Mouse (Mus musculus) cerebellum, adult 2 months (tissue): ENCODE measurements around the gene Dgkh. TPM values are rescaled to one million over a fixed set of nuclear protein-coding genes. Genes with fewer than 3 reads are reported as not detected.

ENCODE experiments used
- DNase-seq, 2 experiments: peaks; one replicate each; pipeline ENCODE4 v3.0.0; 2021
- H3K27ac ChIP-seq: fragments of 200-500 bp; 2 replicates; pipeline ENCODE4 v1.5.1; 2012; ENCODE audit warnings: low read length, control low read depth, inconsistent platforms; ENCODE audit not compliant: insufficient read depth
- H3K27me3 ChIP-seq: fragments of 200-500 bp; 2 replicates; pipeline ENCODE4 v1.6.1; 2012; ENCODE audit warnings: inconsistent platforms, mild to moderate bottlenecking, low read length, moderate library complexity; ENCODE audit not compliant: control insufficient read depth, insufficient read depth
- H3K4me1 ChIP-seq: fragments of 200-500 bp; 2 replicates; pipeline ENCODE4 v1.6.1; 2011; ENCODE audit warnings: low read length; ENCODE audit not compliant: control insufficient read depth, insufficient read depth
- H3K4me3 ChIP-seq: fragments of 200-500 bp; replicated peaks from 2 replicates; pipeline ENCODE3; 2011; ENCODE audit warnings: mild to moderate bottlenecking, low read depth, low read length, control low read depth; ENCODE audit not compliant: insufficient read depth
- CTCF ChIP-seq: fragments of 200-500 bp; IDR thresholded peaks from 2 replicates; pipeline ENCODE4 v1.5.1; 2011; ENCODE audit warnings: low read depth, mild to moderate bottlenecking, control low read depth, low read length, moderate library complexity, borderline replicate concordance; ENCODE audit not compliant: insufficient read depth
- POLR2A ChIP-seq: fragments of 200-500 bp; IDR thresholded peaks from 2 replicates; pipeline ENCODE4 v1.6.1; 2011; ENCODE audit warnings: low read length, control low read depth, borderline replicate concordance; ENCODE audit not compliant: insufficient read depth
- WGBS: fragments of 180-500 bp; shearing (Covaris S2); methylation state at CpG from one replicate; pipeline ENCODE4 v1.1.7; 2018; 5-methylcytosine and 5-hydroxymethylcytosine counted together
- polyA plus RNA-seq: library from polyadenylated mRNA; depleted of rRNA; stranded (reverse); fragments of >200 nt; gene quantifications from 2 replicates; pipeline ENCODE4 v1.2.3, GENCODE M21; 2012

The Dgkh gene
- polyA plus RNA-seq, 1 experiment: 8.9 TPM

DNA sequence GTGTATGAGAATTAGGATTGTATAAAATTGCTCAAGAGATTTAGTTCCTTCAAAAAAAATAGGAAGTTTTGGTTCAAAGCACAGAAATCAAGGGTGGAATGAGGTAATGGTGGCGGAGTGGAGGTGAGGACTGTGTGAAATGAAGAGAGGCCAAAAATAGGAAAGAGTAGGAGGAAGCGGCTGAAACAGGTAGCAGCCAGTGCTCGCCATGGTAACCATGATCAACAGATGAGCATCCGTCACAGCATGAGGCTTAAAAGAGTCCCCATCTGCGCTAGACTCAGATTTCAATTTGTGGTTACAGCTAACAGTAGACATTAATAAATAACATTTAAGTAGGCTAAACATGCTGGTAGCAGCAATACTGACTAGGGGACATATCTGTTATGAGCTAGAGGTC is 33.4 kb downstream of the Dgkh start:
- no peak for DNase-seq
- WGBS: 26% methylated on average over 5 of the region's 5 CpGs
- no peak for TF ChIP-seq POLR2A
- TF ChIP-seq CTCF: no peak
- H3K27ac ChIP-seq: no peak overlapping the region
- H3K27me3 ChIP-seq: no peaks in the 10 kb centered on the region
- no peak overlapping the region for H3K4me3 ChIP-seq
- H3K4me1 ChIP-seq: peaks cover 7% of the 10 kb centered on the region

- Histone ChIP-seq H3K4me3 (no peak overlapping the region), H3K27ac (no peak overlapping the region), H3K4me1 (peaks cover 3% of the 10 kb centered on the region), H3K27me3 (no peaks in the 10 kb centered on the region)
- TF ChIP-seq POLR2A: no peak
- TF ChIP-seq CTCF: no peak
- 84% methylated on average over 8 of the region's 8 CpGs for whole genome bisulfite sequencing
- no peak for DNase-seq
These were observed 38.5 kb downstream of the Dgkh start for GRCm38 (mm10) chr14:78694121-78694520.

DNA sequence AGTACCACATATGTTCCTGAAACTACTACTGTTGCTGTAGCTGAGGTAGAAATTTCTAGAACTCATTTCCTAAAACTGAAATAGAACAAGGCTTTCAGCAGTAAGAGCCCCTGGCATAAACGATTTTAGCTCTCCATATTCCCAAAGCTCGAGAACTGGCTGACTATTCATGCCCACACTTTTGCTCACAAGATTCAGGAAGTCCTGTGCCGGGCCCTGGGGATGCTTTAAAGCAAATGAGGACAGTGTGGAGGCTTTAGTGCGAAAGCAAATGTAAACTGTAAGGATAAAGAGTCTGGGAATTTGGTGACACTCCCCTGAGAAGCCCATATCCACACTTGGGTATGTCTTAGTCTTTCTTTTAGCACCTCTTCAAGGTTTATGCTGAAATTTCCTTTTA is 40.0 kb downstream of the Dgkh start:
- Histone ChIP-seq H3K27me3 (no peaks in the 10 kb centered on the region), H3K4me3 (no peak overlapping the region), H3K27ac (no peak overlapping the region), H3K4me1 (no peaks in the 10 kb centered on the region)
- DNase-seq: no peak
- TF ChIP-seq POLR2A (no peak), CTCF (no peak)
- WGBS: 81% methylated on average over 4 of the region's 4 CpGs

DNA sequence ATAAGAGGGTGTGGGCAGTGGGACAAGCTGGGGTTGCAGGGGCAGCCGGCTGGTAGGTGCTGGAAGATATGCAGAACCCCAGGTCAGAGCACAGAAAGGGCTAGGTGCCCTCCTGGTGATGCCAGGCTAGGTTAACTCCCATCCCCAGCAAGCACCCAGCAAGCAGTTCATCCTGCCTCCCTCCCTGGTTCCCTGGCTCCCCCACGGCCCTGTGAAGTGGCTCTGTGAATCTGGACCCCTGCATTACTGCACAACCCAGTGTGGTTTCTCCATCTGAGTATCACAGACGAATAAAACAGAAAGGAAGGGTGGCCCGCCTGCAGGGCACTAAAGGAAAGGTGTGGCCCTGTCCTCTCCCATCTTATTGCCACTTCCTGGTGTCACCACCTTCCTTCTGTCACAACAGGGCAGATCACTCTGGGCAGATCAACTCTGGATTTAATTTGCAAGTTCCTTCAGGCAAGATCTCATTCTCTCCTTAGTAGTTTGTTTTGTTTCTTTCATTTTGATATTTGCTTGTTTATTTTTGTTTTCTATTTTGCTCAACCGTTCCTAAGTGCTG is 40.6 kb downstream of the Dgkh start:
- H3K27ac ChIP-seq: no peak overlapping the region
- TF ChIP-seq CTCF (no peak), POLR2A (no peak)
- DNase-seq: no peak
- 77% methylated on average over 5 of the region's 5 CpGs for WGBS
- H3K4me1 ChIP-seq: no peaks in the 10 kb centered on the region
- no peak overlapping the region for H3K4me3 ChIP-seq
- H3K27me3 ChIP-seq: no peaks in the 10 kb centered on the region

DNA sequence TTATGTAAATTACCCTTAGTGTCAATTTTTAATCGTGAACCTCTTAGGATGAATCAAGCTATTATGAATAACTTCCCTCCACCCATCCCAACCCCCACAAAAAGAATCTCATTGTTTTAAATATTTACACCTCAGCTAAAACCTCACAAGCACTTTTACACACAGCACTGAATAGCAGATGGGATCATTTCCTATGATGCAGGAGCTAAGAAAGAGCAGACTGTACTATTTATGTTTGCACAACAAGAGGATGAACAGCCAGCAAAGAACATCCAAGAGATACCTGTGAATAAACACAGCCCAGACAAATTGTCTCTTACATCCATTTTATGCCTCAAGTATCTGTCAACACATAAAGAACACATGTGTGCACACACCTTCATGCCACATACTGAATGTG is 41.7 kb downstream of the Dgkh start:
- WGBS: 94% methylated on average over 1 of the region's 1 CpGs
- no peak for DNase-seq
- H3K27me3 ChIP-seq: no peaks in the 10 kb centered on the region
- H3K27ac ChIP-seq: no peak overlapping the region
- H3K4me1 ChIP-seq: no peaks in the 10 kb centered on the region
- H3K4me3 ChIP-seq: no peak overlapping the region
- TF ChIP-seq POLR2A: no peak
- no peak for TF ChIP-seq CTCF

GRCm38 (mm10) chr14:78690387-78690786 is 42.2 kb downstream of the Dgkh start:
- WGBS: 78% methylated on average over 4 of the region's 4 CpGs
- Histone ChIP-seq H3K27ac (no peak overlapping the region), H3K27me3 (no peaks in the 10 kb centered on the region), H3K4me1 (no peaks in the 10 kb centered on the region), H3K4me3 (no peak overlapping the region)
- DNase-seq: no peak
- TF ChIP-seq POLR2A (no peak), CTCF (no peak)

DNA sequence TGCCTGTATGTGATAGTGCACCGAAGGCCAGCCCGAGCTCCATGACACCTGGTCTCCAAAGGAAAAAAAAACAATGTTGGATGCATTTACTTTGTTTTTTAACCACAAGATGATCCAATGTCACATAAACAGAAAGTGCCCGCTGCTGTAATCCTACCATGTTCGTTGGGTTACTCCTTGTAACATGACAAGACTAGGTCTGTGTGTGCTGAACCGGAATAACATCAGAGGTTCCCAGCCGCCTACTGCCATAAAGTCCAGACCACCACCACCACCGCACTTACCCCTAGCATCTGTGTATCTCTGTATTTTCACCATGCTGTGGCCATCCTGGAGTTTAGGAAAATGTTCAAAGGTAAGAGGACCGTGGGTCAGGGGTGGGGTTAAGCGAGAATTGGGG is 42.6 kb downstream of the Dgkh start:
- H3K4me1 ChIP-seq: no peaks in the 10 kb centered on the region
- TF ChIP-seq CTCF: no peak
- no peak for TF ChIP-seq POLR2A
- H3K27me3 ChIP-seq: no peaks in the 10 kb centered on the region
- no peak overlapping the region for H3K4me3 ChIP-seq
- DNase-seq: no peak
- WGBS: 96% methylated on average over 9 of the region's 9 CpGs
- H3K27ac ChIP-seq: no peak overlapping the region

- 91% methylated on average over 4 of the region's 4 CpGs for WGBS
- H3K4me3 ChIP-seq: no peak overlapping the region
- no peaks in the 10 kb centered on the region for H3K4me1 ChIP-seq
- TF ChIP-seq POLR2A (no peak), CTCF (no peak)
- DNase-seq: no peak
- H3K27ac ChIP-seq: no peak overlapping the region
- no peaks in the 10 kb centered on the region for H3K27me3 ChIP-seq
These were observed 44.9 kb downstream of the Dgkh start for GRCm38 (mm10) chr14:78687716-78688115.
